Comparison of ENCODE assay signal across 8 mouse cellular contexts in genomic region chr2:5090385-5090784, GRCm38 (mm10). TPM values are rescaled to one million over a fixed set of nuclear protein-coding genes. Genes with fewer than 3 reads are reported as not detected.
DNase-seq lines count a peak whose midpoint lies in the region; ATAC-seq and TF ChIP-seq lines count a peak whose summit lies in the region.
"Not testable (repeated sequence)": the region's sequence is repeated elsewhere in the genome, so short reads cannot be mapped to it uniquely, and the experiment has no call there.
"Had no signal": no experiment of that assay in that cellular context is flagged by ENCODE, and none has a peak within 500 bp of the region (broad histone marks: within the 10 kb centered on the region; RNA-seq: fewer than 3 reads in every experiment).

No protein-coding gene starts in this region.

- DNase-seq in MN1 (ENCODE audit: low spot score) = peak; percentile 37
- peak; percentile 51 to 52 for DNase-seq in cerebellum, postnatal 14 days
- DNase-seq in gastrocnemius, adult 18-20 months (ENCODE audit: low spot score) = peak; percentile 26
- peak; percentile 57 for DNase-seq in induced T-regulatory cell, adult 2 months (ENCODE audit: low read depth)
- DNase-seq in layer of hippocampus, adult 2 months (ENCODE audit: low spot score in 2 of 2) = peak; percentile 35 to 46
- peak; percentile 68 for DNase-seq in retina, embryonic 14.5 days (ENCODE audit: low spot score)

- H3K27ac ChIP-seq in layer of hippocampus, adult 2 months = not testable (repeated sequence)

- ATAC-seq in megakaryocyte progenitor cell, adult 5-6 weeks (replicated peaks; ENCODE audit: poor library complexity) = peak; percentile 85

- peak; percentile 76 for TF ChIP-seq CTCF in layer of hippocampus, adult 2 months (conservative IDR thresholded peaks at IDR 0.05)

- H3K4me3 ChIP-seq in layer of hippocampus, adult 2 months = not testable (repeated sequence)

RNA-seq across cellular contexts. Expression of gene Optn, which starts 26.5 kb away (rescaled TPM):
- total RNA-seq in gastrocnemius, adult 18-20 months (2021) = 10 to 100 TPM; 81.4 to 99.0 TPM
- 10 to 100 TPM; 13.5 to 14.1 TPM for total RNA-seq in layer of hippocampus, adult 2 months (2021)
- total RNA-seq in megakaryocyte progenitor cell, adult 5-6 weeks (2015) = 6.6 and 10.1 TPM in 2 replicates
- 19.8 and 30.8 TPM in 2 replicates for total RNA-seq in megakaryocyte progenitor cell, adult 5-6 weeks (2017)

RNA-seq across cellular contexts. Expression of gene Ccdc3, which starts 47.2 kb away (rescaled TPM):
- total RNA-seq in gastrocnemius, adult 18-20 months (2021) = 1 to 10 TPM; 3.6 to 7.3 TPM
- 10 to 100 TPM; 10.0 to 12.6 TPM for total RNA-seq in layer of hippocampus, adult 2 months (2021)
- not detected in 2 replicates for total RNA-seq in megakaryocyte progenitor cell, adult 5-6 weeks (2015)
- not detected in 2 replicates for total RNA-seq in megakaryocyte progenitor cell, adult 5-6 weeks (2017)
- total RNA-seq: neutrophil, adult 5-6 weeks had no signal

Comparison
In these comparisons a context has a peak if more than half of its experiments do, and no peak if none do; other contexts are left out.
1. RNA of gene Ccdc3, which starts 47.2 kb away (total RNA-seq): 10.0 to 12.6 TPM in layer of hippocampus, adult 2 months and 3.6 to 7.3 TPM in gastrocnemius, adult 18-20 months; not detected in megakaryocyte progenitor cell, adult 5-6 weeks; every median in the first group is over 4 times any median in the second.
2. Peak in every context shown above with its lines, with median percentiles within 50 percentile points of each other: DNase-seq.